Mouse (Mus musculus) spleen, adult 2 months (tissue): Measurements from ENCODE around the gene Nsf.

Source experiments
- CTCF ChIP-seq: fragments of 200-500 bp; IDR thresholded peaks from 2 replicates; pipeline ENCODE4 v1.5.1; 2011; ENCODE audit warnings: mild to moderate bottlenecking, inconsistent platforms; ENCODE audit not compliant: insufficient read depth, insufficient read length, insufficient replicate concordance; ENCODE audit errors: extremely low read depth
- POLR2A ChIP-seq: fragments of 200-500 bp; IDR thresholded peaks from 2 replicates; pipeline ENCODE4 v1.6.1; 2011; ENCODE audit warnings: low read depth, low read length, inconsistent platforms

DNA sequence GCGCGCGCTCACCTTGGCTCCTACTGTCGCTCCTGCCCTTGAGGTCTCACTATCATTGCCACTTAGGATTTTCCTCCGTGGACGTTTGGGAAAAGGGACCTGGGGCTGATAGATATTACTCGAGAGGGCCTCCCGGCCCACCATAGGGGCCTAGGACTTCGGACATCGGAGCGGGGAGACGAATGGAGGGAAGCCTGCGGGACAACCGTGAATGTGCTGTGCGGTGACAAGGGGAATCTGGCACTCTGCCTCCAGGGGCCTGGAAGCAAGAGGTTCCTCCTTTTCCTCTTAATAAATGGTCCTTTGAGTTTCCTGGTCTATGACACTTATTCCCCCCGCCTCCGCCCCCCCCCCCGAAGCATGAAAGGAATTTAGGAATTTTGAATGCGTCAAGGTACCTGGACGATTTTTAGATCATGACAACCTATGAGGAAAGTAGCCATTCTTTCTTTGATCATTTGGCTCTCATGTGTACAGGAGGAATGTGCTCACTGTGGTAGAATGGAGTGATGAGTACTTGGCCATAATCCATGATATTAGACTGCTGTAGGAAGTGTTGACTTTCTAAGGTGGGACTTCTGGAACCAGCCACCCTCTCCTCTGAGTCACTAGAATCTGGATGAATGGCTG is 13.4 kb upstream of the Nsf start:
- TF ChIP-seq CTCF (no peak), POLR2A (no peak)
